Mouse (Mus musculus) gastrocnemius, adult 2 months (tissue): ENCODE measurements around the gene Sult6b2. TPM values are rescaled to one million over a fixed set of nuclear protein-coding genes. Genes with fewer than 3 reads are reported as not detected.

Experiments
- DNase-seq: peaks from one replicate; pipeline ENCODE4 v3.0.0; 2022
- H3K27ac ChIP-seq: fragments of 200-600 bp; 2 replicates; pipeline ENCODE4 v1.8.1; 2022; ENCODE audit warnings: mild to moderate bottlenecking
- H3K4me3 ChIP-seq: fragments of 200-600 bp; 2 replicates; pipeline ENCODE4 v1.8.1; 2022; ENCODE audit warnings: mild to moderate bottlenecking, moderate library complexity
- CTCF ChIP-seq: fragments of 200-600 bp; IDR thresholded peaks from 2 replicates; pipeline ENCODE4 v1.8.1; 2022; ENCODE audit warnings: antibody characterized with exemption, mild to moderate bottlenecking, moderate library complexity
- intact Hi-C: fragments of 180-260 bp; cut with DNase I; formaldehyde crosslinking; loops from one replicate; pipeline ENCODE4 v1.15.1; 2025
- total RNA-seq, 2 experiments: library from RNA; stranded (reverse); gene quantifications; 2 replicates each; pipeline ENCODE4 v1.2.3; 2021

The Sult6b2 gene
- total RNA-seq, 2 experiments from 2014 or later, result not detected

DNA sequence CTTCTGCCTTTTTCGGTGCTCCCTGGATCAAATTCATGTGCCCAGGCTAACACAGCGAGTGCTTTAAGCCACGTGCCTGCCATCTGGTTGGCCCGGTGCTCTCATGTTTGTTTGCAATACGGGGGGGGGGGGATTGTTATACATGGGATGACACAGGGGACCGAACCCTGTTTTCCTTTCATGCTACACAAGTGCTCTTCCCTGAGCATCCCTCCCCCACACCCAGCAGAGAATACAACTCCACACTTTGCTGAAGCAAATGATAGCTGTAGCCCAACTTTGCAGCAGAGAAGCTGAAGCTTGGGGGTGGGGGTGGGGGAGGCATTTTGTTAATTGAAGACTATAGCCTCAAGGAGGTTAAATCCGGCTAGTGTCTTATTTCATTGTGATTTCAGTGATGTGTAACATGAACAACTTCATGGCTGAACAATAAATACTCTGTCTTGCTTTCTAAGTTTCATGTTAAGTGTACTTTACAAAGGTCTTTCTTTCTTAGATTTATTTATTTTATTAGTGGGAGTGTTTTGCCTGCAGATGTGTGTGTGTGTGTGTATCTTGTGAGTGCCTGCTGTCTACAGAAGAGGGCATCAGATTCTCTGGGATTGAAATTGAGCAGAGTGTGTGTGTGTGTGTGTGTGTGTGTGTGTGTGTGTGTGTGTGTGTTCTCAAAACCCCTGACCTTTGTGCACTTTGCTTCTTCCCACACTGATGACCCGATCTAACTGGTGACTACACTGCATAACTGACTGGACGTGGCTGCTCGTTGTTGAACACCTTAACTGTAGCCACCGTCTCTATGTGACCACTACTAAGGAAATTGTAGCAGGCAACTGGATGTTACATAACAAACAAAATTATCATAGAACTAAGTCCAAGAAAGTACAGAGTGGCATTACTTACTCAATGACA, 1.4 kb downstream of the Sult6b2 start:
- Histone ChIP-seq H3K4me3 (no peak overlapping the region), H3K27ac (no peak overlapping the region)
- DNase-seq, result no peak
- intact Hi-C loops, result no loop called here
- no peak for TF ChIP-seq CTCF

DNA sequence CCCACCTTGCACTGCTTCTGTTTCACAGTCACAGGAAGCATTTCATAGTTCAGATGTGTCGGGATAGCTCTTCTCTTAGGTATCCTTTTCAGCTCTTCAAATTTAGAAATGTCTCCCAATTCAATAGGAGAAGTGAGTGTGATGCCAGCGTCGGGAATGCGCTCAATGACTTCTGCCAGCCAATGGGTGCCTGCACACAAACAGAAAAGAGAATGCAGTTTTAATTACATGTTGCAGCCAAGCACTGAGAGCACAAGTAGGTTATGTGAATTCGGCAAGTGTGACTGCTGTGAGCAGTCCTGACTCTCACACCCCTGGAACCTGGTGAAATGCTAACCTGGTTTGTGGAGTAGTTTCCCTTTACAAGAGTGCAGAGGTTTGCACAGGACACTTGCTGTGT, 2.6 kb downstream of the Sult6b2 start:
- H3K27ac ChIP-seq, result no peak overlapping the region
- intact Hi-C loops, result no loop called here
- H3K4me3 ChIP-seq, result no peak overlapping the region
- DNase-seq, result no peak
- TF ChIP-seq CTCF, result no peak

- intact Hi-C loops, result no loop called here
- Histone ChIP-seq H3K4me3 (no peak overlapping the region), H3K27ac (no peak overlapping the region)
- DNase-seq, result no peak
- no peak for TF ChIP-seq CTCF
Observed at GRCm38 (mm10) chr6:142799704-142800374, 4.5 kb downstream of the Sult6b2 start.

DNA sequence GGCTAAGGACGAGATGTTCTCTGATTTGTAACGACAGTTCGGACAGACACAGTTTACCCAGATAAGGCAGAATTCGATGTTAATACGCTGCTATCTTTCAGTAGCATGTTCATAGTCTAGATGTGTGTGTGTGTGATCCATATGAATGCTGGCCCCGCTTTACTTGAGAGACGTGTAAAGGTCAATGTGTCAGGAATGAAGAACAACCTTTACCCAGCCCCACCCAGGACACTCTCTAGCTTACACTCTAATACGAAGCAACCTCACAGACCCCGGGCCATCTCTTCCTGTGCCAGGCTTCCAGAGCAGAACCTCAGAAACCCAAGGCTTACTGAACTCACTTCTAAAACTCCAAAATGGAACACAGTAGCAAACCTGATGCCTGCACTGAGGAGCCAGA, 5.5 kb downstream of the Sult6b2 start:
- Histone ChIP-seq H3K4me3 (no peak overlapping the region), H3K27ac (no peak overlapping the region)
- intact Hi-C loops, result no loop called here
- no peak for TF ChIP-seq CTCF
- no peak for DNase-seq

- TF ChIP-seq CTCF, result no peak
- intact Hi-C loops, result no loop called here
- DNase-seq, result no peak
- Histone ChIP-seq H3K27ac (no peak overlapping the region), H3K4me3 (no peak overlapping the region)
Observed at GRCm38 (mm10) chr6:142797996-142798395, 6.3 kb downstream of the Sult6b2 start.

DNA sequence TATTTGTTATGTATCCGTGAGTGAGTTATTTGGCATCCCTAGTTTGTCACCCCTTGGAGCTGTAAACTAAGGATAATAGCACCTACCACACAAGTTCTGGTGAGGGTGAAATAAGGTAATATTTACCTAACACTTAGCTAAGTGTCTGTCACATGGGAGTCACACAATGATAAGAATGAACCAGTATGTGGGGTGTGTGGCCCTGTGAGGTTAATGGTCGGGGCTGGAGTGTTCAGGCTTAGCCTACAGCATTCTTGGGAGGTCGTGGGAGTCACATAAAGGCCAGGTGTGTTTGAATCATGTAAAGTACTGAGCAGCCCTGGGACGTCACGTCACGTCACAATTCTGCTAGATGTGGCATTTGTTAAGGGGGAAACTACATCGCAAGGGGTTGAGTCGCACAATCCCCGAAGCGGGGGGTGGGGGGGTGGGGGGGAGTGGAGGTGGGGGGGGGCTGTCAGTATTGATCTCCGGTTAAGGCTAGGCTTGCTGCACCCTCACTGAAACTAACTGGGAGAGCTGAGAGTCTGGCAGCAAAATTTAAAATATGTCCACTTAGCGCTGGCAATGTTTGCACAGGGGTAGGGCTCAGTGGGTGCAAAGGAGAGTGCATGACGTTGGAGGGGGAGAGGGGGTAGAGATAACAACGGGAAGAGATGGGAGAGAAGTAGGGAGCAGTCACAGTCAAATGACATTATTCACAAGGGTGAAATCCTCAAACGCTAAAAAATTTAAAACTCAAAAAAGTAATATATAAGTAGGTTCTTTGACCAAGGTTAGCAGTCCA, 8.5 kb downstream of the Sult6b2 start:
- Histone ChIP-seq H3K27ac (no peak overlapping the region), H3K4me3 (no peak overlapping the region)
- no peak for DNase-seq
- no peak for TF ChIP-seq CTCF
- intact Hi-C loops, result no loop called here

DNA sequence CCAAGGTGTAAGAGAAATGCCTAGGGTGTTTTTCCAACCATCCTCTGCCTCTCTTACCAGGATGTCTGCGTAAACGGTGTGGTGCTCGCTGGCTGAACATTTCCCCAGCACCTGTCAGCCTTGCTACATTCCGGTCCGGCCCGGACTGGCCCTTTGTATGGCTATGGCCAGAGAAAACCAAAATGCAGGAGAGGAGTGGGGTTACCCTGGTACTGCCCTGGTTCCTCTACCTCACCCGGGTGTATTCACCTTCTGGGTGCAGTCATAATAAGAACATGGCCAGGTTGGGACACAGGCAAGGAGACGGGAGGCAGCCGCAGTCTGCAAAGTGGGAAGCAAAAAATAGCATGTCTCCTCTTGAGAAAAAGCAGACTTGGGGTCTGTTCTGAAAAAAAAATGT, 9.2 kb downstream of the Sult6b2 start:
- intact Hi-C loops, result no loop called here
- Histone ChIP-seq H3K4me3 (no peak overlapping the region), H3K27ac (no peak overlapping the region)
- no peak for TF ChIP-seq CTCF
- DNase-seq, result no peak

DNA sequence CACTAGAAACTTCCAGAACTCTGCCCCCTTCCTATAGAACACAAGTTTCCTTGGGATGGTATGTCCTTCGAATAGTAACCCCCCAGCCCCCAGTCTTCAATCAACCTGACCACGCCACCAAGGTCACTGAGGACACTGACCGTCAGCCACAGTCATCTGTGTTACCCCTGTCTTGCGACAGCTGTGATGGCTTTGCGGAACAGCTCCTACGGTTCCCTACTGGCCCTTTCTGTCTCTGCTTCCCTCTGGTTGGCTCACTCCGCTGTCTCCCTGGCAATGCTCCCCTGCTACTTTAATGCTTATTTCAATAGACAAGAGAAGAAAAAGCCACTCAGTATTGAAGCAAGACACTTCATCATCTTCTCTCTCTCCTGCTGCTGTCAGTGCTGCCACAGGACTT, 10.8 kb downstream of the Sult6b2 start:
- TF ChIP-seq CTCF, result no peak
- no peak overlapping the region for H3K27ac ChIP-seq
- DNase-seq, result no peak
- H3K4me3 ChIP-seq, result no peak overlapping the region
- intact Hi-C loops, result no loop called here

- DNase-seq, result no peak
- Histone ChIP-seq H3K4me3 (no peak overlapping the region), H3K27ac (no peak overlapping the region)
- intact Hi-C loops, result no loop called here
- no peak for TF ChIP-seq CTCF
Observed at GRCm38 (mm10) chr6:142792241-142792968, 11.9 kb downstream of the Sult6b2 start.

DNA sequence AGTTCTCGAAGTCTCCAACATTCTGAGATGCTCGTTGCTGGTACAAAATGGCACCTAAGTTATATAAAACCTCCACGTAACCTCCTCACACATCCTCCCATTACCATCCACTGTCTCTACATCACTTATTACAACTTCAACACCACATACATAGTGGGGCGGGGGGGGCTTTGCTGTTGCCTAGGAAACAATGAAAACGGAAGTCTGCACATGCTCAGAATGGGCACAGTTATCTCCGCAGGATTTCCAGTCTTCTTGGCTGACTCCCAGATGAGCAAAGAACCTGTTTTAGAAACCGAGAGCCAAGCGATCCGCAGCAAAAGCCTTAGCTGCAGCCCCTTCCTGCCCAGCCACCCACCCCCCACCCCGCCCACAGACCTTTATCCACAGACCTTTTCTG, 14.6 kb downstream of the Sult6b2 start:
- intact Hi-C loops, result no loop called here
- no peak for DNase-seq
- no peak for TF ChIP-seq CTCF
- H3K4me3 ChIP-seq, result no peak overlapping the region
- no peak overlapping the region for H3K27ac ChIP-seq

- Histone ChIP-seq H3K27ac (no peak overlapping the region), H3K4me3 (no peak overlapping the region)
- TF ChIP-seq CTCF, result no peak
- DNase-seq, result no peak
- intact Hi-C loops, result no loop called here
Observed at GRCm38 (mm10) chr6:142788042-142788987, 16.0 kb downstream of the Sult6b2 start.

GRCm38 (mm10) chr6:142786106-142786505, 18.2 kb downstream of the Sult6b2 start:
- intact Hi-C loops, result no loop called here
- DNase-seq, result no peak
- no peak overlapping the region for H3K4me3 ChIP-seq
- H3K27ac ChIP-seq, result no peak overlapping the region
- no peak for TF ChIP-seq CTCF
